Mouse (Mus musculus): ENCODE results near the gene Mageb1. TPM values are rescaled to one million over a fixed set of nuclear protein-coding genes. Genes with fewer than 3 reads are reported as not detected.
"Not testable (repeated sequence)": the region's sequence is repeated elsewhere in the genome, so short reads cannot be mapped to it uniquely, and the experiment has no call there.

The Mageb1 gene
- not detected in 2 replicates for polyA plus RNA-seq (2014; fragmentation: Nextera tagmentation; extraction: Ambion mirVana)

- H3K27me3 ChIP-seq (ENCODE audit: insufficient read depth, low read length); H3K36me3 ChIP-seq (ENCODE audit: insufficient read depth); H3K9ac ChIP-seq; H3K4me2 ChIP-seq; H3K4me3 ChIP-seq (ENCODE audit: low read depth, low read length); H3K9me3 ChIP-seq (ENCODE audit: low read depth, low read length); H3K4me1 ChIP-seq (ENCODE audit: insufficient read depth); H3K27ac ChIP-seq (ENCODE audit: low read depth); ATAC-seq (ENCODE audit: insufficient read depth); DNase-seq: not testable (repeated sequence)
- 56% methylated on average over 1 of the region's 1 CpGs for WGBS
Observed at GRCm38 (mm10) chrX:92016233-92016632, at the start of gene Mageb1. Gene Mageb1, minus strand, starts transcription at chrX:92016333.

Other genes starting within 250 kb of the Mageb1 start
- not detected in 2 replicates for gene Mageb5, start 233.3 kb downstream of the Mageb1 start, polyA plus RNA-seq (2014; fragmentation: Nextera tagmentation; extraction: Ambion mirVana)